Mouse (Mus musculus): ENCODE results near the gene Mrpl9. TPM values are rescaled to one million over a fixed set of nuclear protein-coding genes. Genes with fewer than 3 reads are reported as not detected.

Gene Mrpl9
- total RNA-seq, 2 experiments from 2014 or later: 66.1 to 66.4 TPM

- intact Hi-C loops (cut with DNase I): no loop called here
- no peak for DNase-seq
Observed at GRCm38 (mm10) chr3:94463926-94464578, 20.9 kb downstream of the Mrpl9 start.

- intact Hi-C loops (cut with DNase I): no loop called here
- no peak for DNase-seq
Observed at GRCm38 (mm10) chr3:94465632-94466430, 22.7 kb downstream of the Mrpl9 start.

- DNase-seq: no peak
- intact Hi-C loops (cut with DNase I): no loop called here
Observed at GRCm38 (mm10) chr3:94468931-94469330, 25.8 kb downstream of the Mrpl9 start.

GRCm38 (mm10) chr3:94472447-94473114 is 29.5 kb downstream of the Mrpl9 start:
- intact Hi-C loops (cut with DNase I): no loop called here
- peak; percentile 37 to 51 for DNase-seq

- intact Hi-C loops (cut with DNase I): no loop called here
- peak; percentile 28 to 34 for DNase-seq
Observed at GRCm38 (mm10) chr3:94473115-94473505, 30.0 kb downstream of the Mrpl9 start.

- DNase-seq: peak; percentile 14 to 35
Observed at GRCm38 (mm10) chr3:94473567-94474232, 30.6 kb downstream of the Mrpl9 start.

GRCm38 (mm10) chr3:94476301-94477035 is 33.4 kb downstream of the Mrpl9 start:
- intact Hi-C loops (cut with DNase I): no loop called here

More at GRCm38 (mm10) chr3:94473567-94474232, 30.6 kb downstream of the Mrpl9 start:
- intact Hi-C loops (cut with DNase I): no loop called here

GRCm38 (mm10) chr3:94477444-94477843 is 34.3 kb downstream of the Mrpl9 start:
- no peak for DNase-seq
- intact Hi-C loops (cut with DNase I): no loop called here

More at GRCm38 (mm10) chr3:94476301-94477035, 33.4 kb downstream of the Mrpl9 start:
- DNase-seq: no peak

- DNase-seq: peak in 1 of 2 experiments; percentile 20
- intact Hi-C loops (cut with DNase I): no loop called here
Observed at GRCm38 (mm10) chr3:94477981-94478422, 34.9 kb downstream of the Mrpl9 start, which contains the start of gene Celf3. Gene Celf3 (plus strand): TSS chr3:94478295.

- DNase-seq: no peak
- intact Hi-C loops (cut with DNase I): no loop called here
Observed at GRCm38 (mm10) chr3:94478591-94479169, 35.6 kb downstream of the Mrpl9 start.

GRCm38 (mm10) chr3:94479564-94479963 is 36.4 kb downstream of the Mrpl9 start:
- peak; percentile 11 to 40 for DNase-seq

GRCm38 (mm10) chr3:94480291-94480884 is 37.3 kb downstream of the Mrpl9 start, which contains the start of gene Riiad1:
Gene Riiad1 (minus strand): TSS chr3:94480341.
- no peak for DNase-seq
- intact Hi-C loops (cut with DNase I): no loop called here

More at GRCm38 (mm10) chr3:94479564-94479963, 36.4 kb downstream of the Mrpl9 start:
- intact Hi-C loops (cut with DNase I): no loop called here

- no peak for DNase-seq
- intact Hi-C loops (cut with DNase I): no loop called here
Observed at GRCm38 (mm10) chr3:94481429-94481828, 38.3 kb downstream of the Mrpl9 start.

- DNase-seq: peak; percentile 10 to 21
- intact Hi-C loops (cut with DNase I): no loop called here
Observed at GRCm38 (mm10) chr3:94482764-94483385, 39.8 kb downstream of the Mrpl9 start.

- DNase-seq: peak; percentile 12 to 18
- intact Hi-C loops (cut with DNase I): no loop called here
Observed at GRCm38 (mm10) chr3:94483790-94484439, 40.8 kb downstream of the Mrpl9 start.

GRCm38 (mm10) chr3:94485922-94486321 is 42.8 kb downstream of the Mrpl9 start:
- intact Hi-C loops (cut with DNase I): no loop called here
- DNase-seq: no peak

GRCm38 (mm10) chr3:94487581-94487980 is 44.5 kb downstream of the Mrpl9 start:
- DNase-seq: no peak
- intact Hi-C loops (cut with DNase I): no loop called here

- DNase-seq: no peak
- intact Hi-C loops (cut with DNase I): no loop called here
Observed at GRCm38 (mm10) chr3:94497162-94497561, 54.0 kb downstream of the Mrpl9 start.
